Mouse (Mus musculus) C2C12 (cell line): ENCODE data around the gene Nkd1.

Source experiments
- CTCF ChIP-seq: IDR thresholded peaks from one replicate; pipeline ENCODE4 v1.5.1; 2011; ENCODE audit not compliant: control insufficient read depth, insufficient read depth, insufficient read length
- MYOD1 ChIP-seq: IDR thresholded peaks from one replicate; pipeline ENCODE4 v1.6.1; 2011; ENCODE audit warnings: low read depth; ENCODE audit not compliant: control insufficient read depth, insufficient read length
- USF1 ChIP-seq: IDR thresholded peaks from one replicate; pipeline ENCODE4 v1.6.1; 2011; ENCODE audit warnings: low read depth, mild to moderate bottlenecking, control low read depth, moderate library complexity

DNA sequence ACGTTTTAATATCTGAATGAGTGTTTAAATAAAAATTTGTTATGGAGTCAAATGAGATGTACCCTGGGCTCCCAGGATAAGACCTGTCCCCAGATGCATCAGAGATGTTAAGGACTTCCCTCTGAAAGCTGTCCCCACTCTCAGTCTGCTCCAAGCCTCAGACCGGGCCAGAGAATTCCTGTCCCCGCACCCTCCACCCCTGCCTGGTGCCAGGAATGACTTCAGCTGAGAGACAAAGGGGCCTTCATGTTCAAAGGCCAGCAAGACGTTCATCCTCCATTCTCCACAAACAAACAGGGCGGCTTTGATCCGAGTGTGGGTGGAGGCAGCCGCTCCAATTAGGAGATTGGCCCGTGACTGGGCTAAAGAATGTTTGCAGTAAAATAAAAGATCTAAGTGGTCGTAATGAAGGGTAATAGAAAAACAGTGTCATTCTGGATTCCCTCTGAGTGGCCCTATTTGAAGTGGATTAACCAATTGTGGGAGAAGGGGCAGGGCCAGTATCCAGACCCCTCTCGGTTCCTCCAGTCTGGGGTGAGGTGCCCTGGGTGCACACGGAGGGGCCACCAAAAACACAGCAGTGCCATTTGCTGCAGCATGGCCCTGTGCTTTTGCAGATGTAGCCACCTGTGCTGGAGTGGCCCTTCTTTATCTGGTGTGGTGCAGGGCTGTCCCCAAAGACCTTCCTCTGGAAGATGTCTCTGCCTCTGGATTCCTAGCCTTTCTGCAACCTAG, 25.9 kb upstream of the Nkd1 start:
- TF ChIP-seq CTCF: no peak
- TF ChIP-seq MYOD1: no peak
- TF ChIP-seq USF1: no peak
